Mouse (Mus musculus) testis, postnatal 14 days (tissue): ENCODE results near the gene Ppp1r14d.

Source experiments
- DNase-seq: peaks from one replicate; pipeline ENCODE4 v3.0.0; 2021; ENCODE audit warnings: low spot score

Ppp1r14d gene

DNA sequence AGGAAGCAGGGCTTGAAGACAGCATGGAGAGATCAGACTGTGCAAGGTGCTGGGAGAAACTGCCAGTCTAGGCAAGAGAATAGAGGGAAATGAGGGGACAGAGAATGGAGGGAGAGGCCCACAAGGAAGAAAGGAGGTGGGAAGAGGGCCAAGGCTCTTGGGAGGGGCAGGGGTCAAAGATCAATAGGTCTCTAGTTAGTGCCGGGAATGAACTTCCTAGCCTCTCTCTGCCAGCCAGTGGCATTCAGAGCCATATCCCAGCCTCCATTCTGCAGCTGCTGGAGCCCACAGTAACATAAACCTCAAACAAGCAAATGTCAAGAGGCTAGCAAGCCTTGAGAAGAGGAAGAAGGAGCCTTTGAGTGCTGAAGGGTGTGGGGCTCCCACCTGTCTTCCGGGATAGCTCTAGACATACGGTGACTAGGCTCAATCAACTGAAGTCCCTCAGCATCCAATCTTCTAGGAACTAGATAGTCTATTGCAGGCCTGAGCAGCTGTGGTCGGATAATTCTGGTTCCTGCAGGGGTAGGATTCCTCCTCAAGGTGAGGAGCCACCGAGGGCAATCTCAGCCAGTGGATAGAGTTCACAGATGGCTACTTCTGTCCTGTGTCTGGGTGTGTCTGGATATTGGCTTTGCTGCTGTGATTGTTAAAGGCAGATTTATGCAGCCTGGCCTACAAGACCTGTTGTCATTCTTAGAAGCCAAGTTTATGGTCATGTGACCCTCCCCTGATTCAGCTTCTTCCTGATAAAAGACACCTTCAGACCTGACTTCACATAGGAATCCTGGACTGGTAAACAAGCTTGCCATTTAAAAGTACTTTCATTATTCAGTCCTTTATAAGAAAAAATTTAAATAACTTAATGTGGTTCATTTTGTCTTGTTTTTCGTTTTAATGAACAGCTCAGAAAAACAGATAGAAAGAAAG is at the start of gene Ppp1r14d:
Ppp1r14d (minus strand) TSS at position 132 of the 930 bp plus-strand sequence.
- DNase-seq = no peak

DNA sequence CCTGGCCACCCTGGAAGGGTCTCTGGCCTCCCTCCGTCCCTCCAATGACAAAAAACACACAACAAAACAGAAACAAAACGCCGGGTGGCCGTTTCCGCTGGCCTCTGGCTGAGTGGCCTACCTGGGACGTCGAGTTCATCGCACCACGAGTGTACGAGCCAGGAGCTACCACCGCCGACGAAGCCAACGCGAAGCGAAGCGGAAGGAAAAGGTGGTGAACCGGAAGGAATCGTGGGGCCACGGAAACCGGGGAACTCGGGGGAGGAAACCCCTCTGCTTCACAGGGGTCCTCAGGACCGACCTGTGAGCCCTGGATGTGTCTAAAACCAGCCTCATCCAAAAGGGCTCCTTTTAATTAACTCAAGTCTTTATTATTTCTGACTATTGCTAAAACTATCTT is 48.1 kb upstream of the Ppp1r14d start:
- peak; percentile 72 for DNase-seq

DNA sequence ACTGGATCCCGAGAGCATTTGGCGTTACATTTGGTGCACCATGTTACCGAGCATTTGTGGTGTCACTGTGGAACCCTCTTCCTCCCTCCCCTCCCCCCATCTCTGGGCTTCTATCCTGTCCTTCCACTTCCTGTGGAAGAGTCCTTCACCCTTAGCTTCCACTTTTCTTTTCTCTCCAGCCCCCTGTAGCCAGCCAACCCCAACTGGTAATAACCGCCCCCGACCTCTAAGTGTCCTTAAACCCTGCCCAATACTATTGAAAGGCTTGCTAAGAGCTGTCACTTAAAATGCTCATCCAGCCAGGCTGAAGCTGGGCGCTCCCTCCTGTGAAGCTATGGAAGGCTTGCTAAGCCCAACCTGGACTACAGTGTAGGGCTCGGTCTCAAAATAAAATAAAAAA is 47.2 kb upstream of the Ppp1r14d start:
- no peak for DNase-seq

DNA sequence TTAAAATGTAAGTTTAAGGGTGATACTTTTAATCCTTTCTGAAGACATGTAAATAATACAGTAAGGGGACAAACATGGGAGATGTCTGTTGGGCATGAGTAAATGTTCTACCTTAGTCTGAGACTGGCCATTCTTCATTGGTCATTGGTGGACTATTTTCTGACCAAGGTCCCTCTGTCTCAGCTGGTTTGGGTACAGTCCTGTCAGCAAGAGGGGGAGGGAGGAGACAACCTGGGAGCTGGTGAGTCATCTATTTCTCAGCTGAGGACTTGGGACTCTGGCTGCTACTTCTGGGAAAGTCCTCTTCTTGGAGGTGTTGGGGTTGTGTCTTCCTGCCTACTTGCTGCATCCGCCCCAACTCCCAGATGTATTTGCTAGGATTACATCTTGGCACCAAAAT is 44.4 kb upstream of the Ppp1r14d start:
- DNase-seq = no peak

DNA sequence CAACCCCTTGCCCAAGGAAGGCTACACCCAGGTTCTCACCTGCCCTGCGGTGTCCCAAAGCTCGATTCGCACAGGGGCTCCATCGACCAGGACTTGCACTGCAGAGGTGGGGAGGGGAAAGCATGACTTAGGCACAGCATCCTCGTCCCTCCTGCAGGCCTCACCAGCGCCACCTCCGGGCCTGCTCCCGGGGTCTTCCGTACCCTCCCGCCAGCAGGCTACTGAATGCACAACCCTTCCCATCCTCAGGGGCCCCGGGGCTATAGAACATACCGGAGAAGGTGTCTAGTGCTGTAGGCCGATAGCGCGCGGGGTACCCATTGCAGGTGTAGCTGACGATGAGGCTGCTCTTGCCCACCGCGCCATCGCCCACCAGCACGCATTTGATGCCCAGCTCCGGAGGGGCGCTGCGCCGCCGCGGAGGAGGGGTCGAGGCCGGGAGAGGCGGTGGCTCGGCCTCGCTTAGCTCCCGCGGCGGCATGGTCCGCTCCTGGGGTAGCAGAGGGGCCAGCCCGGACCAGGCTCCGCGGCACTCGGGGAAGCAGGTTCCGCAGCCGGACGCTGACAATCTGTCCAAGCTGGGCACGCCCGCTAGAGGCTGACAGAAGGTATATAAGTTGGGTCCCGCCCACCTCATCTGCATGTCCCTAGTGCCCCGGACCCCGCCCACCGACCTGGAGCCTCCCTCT is 41.1 kb upstream of the Ppp1r14d start, which contains the start of gene Rhov:
Rhov (minus strand) TSS at position 630 of the 689 bp plus-strand sequence.
- DNase-seq = peak; percentile 61

DNA sequence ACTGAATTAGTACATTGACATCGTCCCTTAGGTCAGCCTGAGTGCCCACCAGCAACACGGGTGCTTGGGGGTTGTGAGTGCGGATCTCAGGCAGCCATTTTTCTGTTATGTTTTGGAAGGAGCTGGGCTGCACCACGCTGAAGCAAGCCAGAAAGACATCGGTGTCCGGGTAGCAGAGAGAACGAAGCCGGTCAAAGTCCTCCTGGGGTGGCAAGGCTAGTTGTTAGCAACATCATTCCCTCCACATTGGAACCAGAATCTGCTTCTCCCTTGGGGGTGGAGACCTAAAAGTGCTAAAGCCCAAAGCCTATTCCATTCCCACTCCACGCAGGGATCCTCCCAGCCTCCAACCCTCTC is 40.6 kb upstream of the Ppp1r14d start:
- DNase-seq = no peak

DNA sequence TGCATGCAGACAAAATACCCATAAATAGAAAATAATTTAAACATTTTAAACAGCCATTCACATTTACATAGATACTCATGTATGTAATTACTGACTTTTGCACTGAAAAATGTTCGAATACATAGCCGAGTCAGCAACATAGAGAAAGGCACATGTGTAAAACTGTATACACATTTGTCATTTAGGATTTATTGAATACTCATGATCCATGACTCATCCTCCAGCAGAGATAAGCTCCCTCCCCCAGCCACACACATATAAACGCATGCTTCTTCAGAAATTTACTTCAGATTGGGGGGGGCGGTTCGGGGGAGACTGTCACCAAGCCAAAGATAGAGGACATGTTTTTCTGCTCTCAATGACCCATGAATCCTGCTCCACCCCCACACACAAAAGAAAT is 34.1 kb upstream of the Ppp1r14d start:
- DNase-seq = no peak

DNA sequence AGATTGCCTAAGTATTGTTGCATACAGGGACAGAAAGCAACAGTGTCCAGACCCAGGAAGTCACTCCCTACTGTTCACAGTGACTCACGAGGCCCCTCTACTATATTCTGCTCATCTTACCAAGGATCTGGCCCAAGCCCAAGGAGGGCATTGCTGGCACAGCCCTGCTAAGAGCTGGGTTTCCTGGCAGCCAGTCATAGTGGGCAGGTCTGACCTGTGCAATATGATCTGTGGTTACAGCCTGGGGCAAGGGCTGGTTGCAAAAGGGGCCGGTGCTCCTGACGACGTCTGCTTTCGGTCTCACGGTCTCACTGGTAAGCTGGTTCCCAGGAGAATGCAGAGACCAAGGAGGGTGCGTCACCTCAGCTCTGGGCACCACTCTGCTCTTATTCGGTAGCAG is 33.3 kb upstream of the Ppp1r14d start:
- DNase-seq = peak; percentile 55

DNA sequence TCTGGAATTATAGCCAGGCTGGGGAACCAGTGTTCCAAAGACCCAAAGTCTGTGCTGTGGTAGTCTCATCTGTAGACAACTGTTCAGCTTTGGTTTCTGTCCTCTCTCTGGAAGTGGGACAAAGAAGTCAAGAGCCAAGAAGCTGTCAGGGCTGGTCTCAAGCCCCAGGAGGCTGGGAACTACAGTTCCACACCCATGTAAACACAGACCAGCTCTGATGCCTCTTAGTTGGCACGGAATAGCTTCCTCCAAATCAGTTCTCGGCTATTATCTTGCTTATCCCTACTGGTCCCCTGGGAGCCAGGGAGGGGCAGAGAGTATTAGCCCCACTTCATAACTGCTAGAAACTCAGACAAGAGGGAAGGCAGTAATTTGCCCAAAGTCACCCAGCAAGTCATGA is 31.6 kb upstream of the Ppp1r14d start:
- DNase-seq = no peak

DNA sequence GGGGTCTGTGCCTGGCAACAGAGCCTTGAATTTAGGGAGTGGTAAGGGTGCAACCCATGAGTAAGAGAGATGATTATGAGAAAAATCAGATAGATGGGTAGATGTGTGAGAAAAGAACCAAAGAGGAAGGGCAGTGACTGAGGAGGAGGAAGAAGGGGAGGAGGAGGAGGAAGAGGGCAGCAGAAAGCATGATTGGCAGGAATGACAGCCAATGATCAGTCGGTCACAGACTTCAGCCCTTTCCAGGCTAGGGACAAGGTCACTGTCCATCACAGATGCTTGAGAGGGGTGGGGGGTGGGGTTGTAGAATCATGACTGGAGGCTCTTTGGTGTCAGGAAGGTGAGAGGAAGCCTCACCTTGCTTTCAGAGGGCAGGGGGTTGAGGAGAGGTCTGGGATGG is 30.8 kb upstream of the Ppp1r14d start:
- no peak for DNase-seq

DNA sequence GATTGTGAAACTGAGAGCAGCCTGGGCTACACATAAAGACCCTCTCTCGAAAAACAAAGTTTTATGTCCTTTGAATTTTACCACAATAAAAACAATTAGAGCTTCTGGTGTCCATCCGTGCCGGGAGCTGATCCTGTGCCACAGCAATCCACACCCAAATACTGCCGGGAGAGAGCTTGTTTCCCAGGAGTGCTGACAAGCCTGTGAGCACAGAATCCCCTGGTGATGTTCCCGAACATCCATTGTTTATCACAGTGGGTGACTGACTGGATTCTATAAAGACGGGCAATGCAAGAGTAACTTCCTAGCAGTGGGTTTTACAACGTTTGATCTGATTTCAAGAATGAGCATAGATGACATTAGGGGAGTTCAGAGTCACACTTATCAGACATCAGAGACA is 25.3 kb upstream of the Ppp1r14d start:
- no peak for DNase-seq

DNA sequence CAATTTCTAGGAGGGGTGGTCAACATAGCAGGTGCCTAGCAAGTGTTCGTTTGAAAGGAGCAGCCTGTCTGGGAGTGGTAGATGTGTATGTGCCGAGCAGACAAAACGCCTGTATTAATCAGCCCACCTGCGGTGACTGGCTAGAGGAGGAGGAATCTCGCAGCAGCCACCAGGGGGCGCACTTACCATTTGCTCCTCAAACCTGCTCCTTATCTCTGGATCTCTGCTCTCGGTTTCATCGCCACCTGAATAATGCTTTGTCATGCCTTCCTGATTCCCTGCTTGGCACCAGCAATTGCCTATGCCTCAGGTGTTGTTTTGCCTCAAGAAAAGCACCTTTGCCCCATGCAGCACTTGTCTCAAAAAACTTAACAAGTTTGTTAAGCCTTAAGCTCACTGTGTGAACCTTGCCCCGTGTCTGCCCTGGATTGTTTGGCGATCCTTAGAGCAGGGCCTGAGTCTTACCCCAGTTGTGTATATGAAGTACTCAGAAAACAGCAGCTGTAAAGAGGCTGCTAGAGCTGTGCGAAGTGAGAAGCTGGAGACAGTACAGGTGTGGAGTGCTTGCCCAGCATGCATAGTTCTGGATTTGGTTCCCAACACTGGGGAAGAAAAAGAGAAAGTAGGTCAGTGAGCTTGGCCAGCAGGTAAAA is 21.2 kb upstream of the Ppp1r14d start:
- peak; percentile 80 for DNase-seq

DNA sequence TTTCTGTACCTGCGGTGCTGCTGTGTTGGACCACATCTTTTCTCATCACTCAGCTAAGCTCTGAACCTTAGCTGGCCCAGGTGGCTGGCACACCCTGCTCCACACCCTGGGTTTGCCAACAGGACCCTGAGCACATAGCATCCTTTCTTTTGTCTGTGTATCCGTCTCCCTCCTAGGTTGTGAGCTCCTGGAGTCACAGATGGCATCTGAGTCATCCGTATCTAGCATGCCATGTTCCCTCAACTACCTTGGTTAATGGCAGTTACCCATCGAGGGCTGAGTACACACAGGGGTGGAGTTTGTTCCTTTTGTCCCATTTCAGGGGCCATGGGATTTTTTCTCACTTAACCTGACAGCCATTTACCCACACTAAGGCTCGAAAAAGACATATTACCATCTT is 20.7 kb upstream of the Ppp1r14d start:
- no peak for DNase-seq

DNA sequence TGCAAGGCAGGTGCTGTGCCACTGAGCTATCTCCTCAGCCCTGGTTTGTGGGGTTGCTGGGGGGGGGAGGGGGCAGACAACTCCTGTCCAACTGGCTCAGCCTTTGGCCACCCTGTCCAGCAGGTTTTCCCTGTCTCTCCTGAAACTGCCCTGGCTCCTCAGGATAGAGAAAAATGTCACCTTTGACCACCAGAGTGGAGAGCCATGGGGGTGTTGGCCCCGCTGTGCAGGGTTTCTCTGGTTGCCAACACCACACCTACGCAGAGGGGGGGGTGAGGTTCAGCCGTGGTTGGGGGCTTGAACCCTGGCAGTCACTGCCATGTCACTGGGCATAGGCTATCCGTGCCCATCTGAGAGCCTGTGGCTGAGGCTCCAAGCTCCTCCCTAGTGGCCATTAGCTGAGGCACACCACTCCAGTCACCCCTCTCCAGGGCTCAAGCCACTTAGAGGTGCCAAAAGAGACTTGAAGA is 19.9 kb upstream of the Ppp1r14d start:
- no peak for DNase-seq

DNA sequence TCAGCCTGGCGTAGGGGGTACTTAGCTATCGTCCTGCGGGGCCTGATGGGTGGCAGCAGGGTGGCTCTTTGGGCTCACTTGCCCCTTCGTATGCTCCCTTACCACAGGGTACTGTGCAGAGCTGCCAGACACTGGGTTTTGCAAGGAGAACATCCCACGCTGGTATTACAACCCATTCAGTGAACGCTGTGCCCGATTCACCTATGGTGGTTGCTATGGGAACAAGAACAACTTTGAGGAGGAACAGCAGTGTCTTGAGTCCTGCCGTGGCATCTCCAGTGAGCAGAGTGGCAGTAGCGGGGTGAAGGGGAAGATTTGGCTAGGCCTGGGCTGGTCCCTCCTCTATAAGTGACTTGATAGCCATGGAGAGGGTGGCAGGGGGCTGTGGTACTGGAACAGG is 18.2 kb upstream of the Ppp1r14d start:
- no peak for DNase-seq

DNA sequence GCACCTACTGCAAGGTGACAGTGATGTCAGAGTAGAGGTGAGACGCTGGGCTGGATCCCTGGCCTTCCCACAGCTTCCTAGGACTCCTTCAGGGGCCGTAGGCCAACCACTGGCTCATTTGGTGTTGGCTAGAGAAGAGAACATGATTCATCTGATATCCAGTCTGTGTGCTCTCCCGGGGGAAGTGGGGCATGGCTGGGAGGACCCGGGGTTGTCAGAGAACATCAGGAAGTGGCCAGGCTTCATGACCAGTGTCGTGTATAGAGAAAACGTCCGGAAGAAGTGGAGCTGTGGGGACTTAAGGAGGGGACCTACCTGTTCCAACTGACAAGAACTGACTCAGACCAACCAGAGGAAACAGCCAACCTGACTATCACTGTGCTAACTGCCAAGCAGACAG is 15.5 kb upstream of the Ppp1r14d start:
- no peak for DNase-seq

DNA sequence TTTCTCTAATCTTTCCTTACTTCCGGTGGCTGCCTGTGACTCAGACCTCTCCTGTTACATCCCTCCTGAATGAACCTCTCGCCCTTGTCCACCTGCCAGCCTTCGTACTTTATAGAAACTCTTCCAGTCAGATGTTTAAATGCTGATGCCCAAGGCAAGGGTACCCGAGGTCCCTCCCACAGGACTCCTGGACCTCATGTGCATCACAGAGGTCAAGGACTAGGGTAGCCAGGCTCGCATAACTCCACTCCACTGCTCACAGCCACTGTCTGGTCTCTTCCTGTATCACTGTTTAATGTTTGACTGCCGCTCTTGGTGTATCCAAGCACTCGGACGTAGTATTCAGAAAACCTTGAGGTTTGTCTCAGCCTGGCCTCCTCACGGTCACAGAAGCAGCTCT is 12.8 kb upstream of the Ppp1r14d start:
- no peak for DNase-seq

DNA sequence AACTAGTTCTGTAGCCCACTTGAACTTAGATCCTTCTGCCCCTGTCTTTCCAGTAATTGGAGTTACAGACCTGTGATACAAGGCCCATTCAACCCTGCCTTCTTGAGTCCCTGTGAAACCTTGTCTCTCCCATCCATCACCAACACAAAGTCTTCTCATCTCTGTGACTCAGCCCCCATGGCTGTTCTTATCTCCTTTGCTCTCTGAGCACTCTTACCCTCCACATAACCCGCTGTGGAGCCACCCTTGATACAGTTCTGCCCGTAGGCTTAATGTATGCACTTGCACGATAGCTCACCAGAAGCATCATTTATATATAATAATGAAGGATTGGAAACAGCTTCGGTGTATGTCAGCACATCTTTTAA is 11.1 kb upstream of the Ppp1r14d start:
- DNase-seq = no peak

DNA sequence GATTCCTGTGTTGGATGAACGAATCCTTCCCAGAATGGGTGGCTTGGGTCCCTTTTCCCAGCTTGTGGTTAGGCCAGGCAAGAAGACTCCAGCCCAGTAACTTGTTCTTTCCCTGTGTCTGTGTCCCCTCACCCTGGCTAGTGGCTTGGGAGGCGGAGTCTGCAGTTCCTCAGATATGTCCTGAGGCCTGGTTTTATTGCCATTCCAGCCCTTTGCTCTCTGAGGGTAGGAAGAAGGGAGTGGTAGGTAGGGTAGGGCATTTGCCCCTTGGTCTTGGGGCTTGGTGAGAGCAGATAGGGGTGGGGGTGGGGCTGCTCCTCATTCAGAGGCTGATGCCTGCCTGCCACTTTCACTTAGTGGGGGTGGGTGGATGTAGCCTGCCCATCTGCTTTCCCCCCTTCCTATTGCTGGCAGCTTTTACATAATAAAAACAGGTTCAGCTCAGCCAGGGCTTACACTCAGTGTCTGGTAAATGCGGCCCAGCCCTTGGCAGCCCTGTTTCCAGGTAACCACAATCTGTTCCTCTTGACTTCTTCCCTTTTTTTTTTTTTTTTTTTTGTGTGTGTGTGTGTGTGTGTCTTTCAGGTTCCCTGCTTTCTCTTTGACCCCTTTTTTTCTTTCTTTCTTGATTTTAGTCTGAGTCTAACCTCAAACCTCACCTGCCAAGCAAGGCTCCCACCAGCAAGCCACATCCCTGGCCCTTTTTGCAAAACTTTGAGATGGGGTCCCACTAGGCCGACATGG is 10.5 kb upstream of the Ppp1r14d start:
- no peak for DNase-seq

DNA sequence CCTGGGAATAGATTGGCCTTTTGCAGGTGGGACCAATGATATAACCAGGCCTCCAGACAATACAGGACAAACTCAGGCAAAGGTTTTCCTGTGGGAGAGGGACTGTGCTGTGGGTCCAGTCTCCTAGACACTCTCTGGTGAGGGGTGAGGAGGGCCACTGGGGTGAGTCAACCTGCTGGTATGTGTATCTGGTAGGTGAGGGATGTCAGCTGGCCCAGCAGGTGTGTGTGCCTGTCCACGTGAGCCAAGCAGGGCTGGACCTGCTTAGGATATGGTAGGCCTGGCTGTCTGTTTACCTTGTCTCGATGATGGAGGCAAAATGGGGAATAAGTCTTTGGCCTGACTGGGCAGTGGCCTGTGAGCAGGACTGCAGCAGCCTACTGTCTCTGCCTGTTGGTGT is 9.0 kb upstream of the Ppp1r14d start:
- no peak for DNase-seq

DNA sequence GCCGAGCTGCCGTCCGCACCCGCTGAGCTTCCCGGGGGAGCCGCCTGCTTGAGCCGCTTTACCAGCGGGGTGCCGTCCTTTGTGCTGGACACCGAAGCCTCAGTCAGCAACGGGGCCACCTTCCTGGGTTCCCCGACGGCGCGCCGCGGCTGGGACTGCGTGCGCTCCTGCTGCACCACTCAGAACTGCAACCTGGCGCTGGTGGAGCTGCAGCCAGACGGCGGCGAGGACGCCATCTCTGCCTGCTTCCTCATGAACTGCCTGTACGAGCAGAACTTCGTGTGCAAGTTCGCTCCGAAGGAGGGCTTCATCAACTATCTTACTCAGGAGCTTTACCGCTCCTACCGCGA is 8.1 kb upstream of the Ppp1r14d start:
- DNase-seq = no peak

DNA sequence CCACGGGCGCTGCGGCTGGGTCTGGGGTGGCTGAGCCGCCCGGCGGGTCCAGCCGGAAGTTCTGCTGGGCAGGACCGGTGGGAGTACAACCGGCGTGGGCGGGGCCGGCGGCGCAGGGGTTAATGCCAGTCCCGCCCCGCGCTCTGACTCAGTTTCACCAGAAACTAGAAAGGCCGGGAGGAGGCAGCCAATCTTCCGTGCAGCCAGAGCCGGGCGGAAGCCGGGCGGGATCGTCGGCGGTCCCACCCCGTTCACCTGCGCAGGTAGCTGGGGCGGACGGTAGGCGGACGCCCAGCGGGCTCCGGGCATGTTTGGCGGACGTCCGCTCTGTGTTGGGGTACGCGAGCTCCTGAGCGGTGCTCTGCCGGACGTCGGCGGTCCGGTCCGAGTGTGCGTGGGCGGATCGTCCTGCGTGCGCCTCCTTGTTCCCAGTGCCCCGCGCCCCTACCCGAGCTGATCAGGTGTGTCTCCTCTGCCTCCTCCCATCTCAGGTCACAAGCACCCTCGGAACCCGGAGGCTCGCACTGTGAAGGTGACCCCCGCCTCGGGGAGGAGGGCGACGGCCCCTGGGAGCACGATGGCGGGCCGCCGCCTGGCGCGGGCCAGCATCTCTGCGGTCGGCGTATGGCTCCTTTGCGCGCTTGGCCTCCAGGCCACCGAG is 7.6 kb upstream of the Ppp1r14d start, which contains the start of gene Spint1:
Spint1 (plus strand) TSS at position 153 of the 661 bp plus-strand sequence.
- DNase-seq = peak; percentile 72
